Mouse (Mus musculus) hindlimb bud, embryonic 11.5 days (tissue): ENCODE results near the gene Srpk1.

Experiments used
- DNase-seq: peaks from one replicate; pipeline ENCODE4 v3.0.0-alpha.2; 2012; ENCODE audit warnings: low read depth, low spot score; ENCODE audit errors: extremely low spot score

Gene Srpk1

GRCm38 (mm10) chr17:28622300-28622759, at the start of gene Srpk1:
TSS of gene Srpk1 (minus strand) at chr17:28622709.
- peak; percentile 53 for DNase-seq

DNA sequence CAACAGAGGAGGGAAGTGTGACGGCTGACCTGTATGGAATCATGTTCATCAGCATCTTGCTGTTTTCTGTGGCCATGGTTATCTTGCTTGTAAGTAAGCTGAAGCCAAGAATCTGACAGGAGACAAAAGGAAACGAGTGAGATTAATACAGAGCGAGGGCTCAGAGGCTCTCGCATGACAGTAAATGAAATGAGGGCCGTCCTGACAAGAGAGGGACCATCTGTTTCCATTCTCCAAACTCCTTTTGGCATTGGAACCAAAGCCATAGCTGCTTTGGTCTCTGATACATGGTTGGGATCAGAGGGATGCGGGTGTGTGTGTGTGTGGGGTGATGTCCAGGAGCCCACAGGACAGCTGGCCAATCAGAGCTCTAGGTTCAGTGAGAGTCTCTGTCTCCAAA, 37.1 kb upstream of the Srpk1 start:
- no peak for DNase-seq

DNA sequence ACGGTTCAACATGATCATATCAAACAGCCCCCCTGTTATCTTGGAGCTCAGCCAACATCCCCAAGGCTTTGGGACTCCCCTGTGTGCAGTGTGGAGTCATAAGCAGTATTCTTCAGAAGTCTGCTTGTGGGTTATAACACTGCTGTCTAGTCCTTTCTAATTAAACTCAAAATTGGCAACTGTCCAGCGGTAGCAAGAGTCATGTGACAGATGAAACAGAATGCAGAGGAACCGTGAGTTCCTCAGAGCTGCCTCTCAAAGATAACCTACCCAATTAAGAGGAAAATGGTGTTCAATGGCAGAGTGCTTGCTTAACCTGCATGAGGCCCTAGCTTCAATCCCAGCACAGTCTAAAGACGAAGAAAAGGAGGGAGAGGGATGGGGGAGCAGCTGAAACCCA, 35.4 kb upstream of the Srpk1 start:
- DNase-seq = no peak

DNA sequence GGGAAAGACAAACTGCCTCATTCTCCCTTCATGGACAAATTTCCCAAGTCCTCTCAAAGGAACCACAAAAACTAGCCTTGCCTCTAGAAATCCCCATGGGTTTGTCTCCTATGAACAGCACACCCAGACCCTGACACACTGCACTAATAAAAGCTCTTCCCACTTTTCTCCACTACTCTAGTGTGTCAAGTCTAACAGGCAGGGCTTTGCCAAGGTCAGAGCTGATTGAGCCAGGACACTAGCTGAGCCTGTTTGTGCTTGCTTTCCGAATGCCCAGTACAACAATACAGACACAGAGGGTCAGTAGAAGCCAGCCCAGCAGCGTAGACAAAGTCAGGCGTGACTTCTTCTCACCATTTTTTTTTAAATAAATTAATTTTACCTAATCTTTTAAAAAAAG, 27.8 kb upstream of the Srpk1 start:
- DNase-seq = no peak

- no peak for DNase-seq
These were observed 26.3 kb upstream of the Srpk1 start for GRCm38 (mm10) chr17:28648607-28649370.

GRCm38 (mm10) chr17:28646221-28646620, 23.7 kb upstream of the Srpk1 start:
- no peak for DNase-seq

- DNase-seq = no peak
These were observed 21.6 kb upstream of the Srpk1 start for GRCm38 (mm10) chr17:28644112-28644511.

- DNase-seq = no peak
These were observed 21.2 kb upstream of the Srpk1 start for GRCm38 (mm10) chr17:28643697-28644096.

DNA sequence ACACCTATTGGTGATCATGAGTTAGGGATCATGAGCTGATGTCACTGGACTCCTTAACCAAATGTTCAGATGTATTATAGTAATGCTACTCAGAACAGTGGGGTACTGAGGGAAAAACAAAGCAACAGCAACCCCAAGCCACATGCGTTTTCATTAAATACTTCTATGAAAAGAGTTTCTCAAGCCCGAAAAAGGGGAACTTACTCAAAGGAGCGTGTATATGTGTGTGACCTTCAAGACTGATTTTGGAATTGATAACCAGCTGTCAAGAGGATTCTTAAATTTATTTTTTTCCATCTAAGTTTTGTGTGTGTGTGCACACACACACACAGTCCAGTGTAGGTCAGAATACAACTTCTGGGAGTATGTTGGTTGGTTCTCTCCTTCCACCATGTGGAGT, 17.6 kb upstream of the Srpk1 start:
- DNase-seq = no peak

- no peak for DNase-seq
These were observed 15.5 kb upstream of the Srpk1 start for GRCm38 (mm10) chr17:28637711-28638690.

- DNase-seq = no peak
These were observed 13.3 kb upstream of the Srpk1 start for GRCm38 (mm10) chr17:28635842-28636241.

DNA sequence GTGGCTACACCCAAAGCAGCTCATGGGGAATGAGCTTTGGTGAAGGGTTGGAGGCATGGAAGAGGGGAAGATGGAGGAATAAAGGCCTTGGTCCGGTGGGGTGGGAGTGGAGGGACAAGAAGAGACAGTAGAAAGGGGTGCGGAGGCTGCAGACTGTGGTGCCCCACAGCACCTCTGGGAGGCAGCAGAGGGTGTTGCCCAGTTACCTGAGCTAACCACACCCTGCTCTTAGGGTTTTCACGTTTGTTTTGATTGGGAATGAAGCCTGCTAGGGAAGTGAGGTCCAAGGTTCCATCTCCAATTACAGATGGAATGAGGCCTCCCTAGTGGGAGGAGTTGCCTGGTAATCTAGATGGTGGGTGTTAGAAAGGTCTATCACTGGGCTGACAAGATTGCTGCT, 6.6 kb upstream of the Srpk1 start:
- no peak for DNase-seq

GRCm38 (mm10) chr17:28628248-28629124, 6.0 kb upstream of the Srpk1 start:
- DNase-seq = no peak

- no peak for DNase-seq
These were observed 4.4 kb upstream of the Srpk1 start for GRCm38 (mm10) chr17:28626937-28627336.

- no peak for DNase-seq
These were observed 2.8 kb upstream of the Srpk1 start for GRCm38 (mm10) chr17:28625327-28625726.

DNA sequence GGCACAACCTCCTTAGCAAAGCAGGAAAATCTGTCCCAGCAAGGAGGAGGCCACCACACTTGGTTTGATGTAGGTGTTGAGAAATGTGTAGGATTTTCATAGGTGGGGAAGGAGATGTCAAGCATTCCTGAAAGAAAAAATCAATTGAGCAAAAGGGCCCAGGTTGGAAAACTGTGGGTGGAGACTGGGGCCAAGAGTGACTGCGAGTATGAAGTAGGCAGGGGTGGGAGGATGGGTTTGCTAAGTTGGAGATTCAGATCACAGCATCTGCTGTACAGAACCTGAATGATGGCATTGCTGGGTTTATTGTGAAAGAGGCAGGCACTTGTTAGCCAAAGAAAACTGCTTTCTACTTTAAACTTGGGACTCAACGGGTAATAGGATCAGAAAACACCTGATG, 2.3 kb upstream of the Srpk1 start:
- no peak for DNase-seq

DNA sequence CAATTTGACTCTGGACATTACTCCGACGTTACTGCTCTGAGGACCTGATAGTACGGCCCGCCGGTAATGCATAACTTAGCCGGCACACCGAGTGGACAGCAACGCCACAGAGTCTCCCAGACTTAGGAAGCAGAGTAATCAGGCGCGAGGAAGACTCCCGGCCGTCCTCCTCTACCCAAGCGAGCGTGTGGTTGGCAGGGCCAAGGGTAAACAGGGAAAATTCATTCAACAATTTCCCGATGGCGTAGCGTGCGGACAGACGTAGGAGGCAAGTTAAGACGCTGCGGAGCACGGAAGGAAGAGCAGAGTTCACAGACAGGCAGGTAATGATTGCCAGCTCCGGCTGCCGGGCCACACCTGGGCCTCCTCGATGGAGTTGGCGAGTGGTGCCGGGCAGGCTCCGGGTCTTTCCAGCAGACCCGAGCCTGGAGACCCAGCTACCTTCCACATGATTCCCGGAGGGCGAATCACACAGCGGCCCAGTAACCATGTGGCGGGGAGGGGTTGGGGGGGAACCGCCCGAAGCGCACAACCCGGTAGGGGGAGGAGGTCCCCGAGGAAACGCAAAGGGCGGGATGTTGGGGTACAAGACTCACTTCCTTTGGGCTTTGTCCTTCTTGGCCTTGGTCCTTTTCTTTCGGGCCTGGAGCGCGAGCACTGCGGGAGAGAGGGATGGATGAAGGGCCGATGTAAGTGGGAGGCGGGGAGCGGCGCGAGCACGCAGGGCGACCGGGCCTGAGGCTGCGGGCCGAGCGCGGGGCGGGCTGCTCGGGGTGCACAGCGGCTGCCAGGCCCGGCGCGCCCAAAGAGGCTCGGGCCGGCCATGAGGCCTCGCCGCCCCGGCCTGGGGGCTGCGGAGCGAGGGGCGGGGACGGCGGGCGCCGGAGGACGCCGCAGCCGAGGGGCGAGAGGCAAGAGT, 869 bp downstream of the Srpk1 start:
- DNase-seq = peak; percentile 28

- no peak for DNase-seq
These were observed 3.7 kb downstream of the Srpk1 start for GRCm38 (mm10) chr17:28618775-28619174.

DNA sequence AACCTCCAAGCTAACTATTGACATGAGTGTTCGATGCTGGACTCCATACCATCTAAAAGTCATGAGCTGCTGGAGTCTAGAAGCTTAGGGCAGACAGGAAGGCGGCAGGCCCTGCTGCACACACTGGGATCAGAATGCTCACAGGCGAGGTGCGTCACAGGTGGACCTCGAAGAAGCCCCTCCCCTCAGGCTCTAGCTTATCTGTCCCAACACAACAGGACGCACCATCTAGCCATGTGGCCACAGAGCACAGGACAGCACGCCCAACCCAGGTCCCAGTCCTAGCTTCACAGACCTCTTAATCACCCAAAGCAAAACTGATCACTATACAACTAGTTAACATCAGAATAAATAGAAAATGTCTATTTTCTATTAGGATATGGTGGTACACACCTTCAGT, 4.4 kb downstream of the Srpk1 start:
- DNase-seq = no peak

DNA sequence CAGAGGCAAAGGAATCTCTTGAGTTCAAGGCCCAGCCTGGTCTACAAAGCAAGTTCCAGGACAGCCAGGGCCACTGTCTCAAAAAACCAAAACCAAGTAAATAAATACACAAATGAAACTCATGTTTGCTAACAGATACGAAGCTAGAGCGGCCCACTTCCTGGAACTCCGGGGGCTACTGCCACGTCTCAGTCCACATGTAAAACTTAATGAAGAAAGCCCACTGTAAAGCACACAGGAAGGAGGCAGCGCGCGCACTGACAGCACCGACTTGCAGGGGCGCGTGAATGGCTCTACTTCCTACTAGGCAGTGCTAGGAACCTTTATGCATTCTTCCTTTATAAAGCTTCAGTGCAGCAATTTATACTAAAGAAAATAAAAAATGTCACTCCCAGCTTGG, 4.9 kb downstream of the Srpk1 start:
- no peak for DNase-seq
